Mouse (Mus musculus): ENCODE measurements around the gene Cntn4.

- TF ChIP-seq CTCF (IDR thresholded peaks at IDR 0.05; ENCODE audit: borderline replicate concordance, control insufficient read depth, extremely low read depth, insufficient read depth, low read length, poor library complexity) (no peak), POLR2A (IDR thresholded peaks at IDR 0.05; ENCODE audit: control insufficient read depth, extremely low read depth, insufficient read depth, low read length, poor library complexity) (no peak)
Observed at GRCm38 (mm10) chr6:106335066-106335465, 657.6 kb downstream of the Cntn4 start.

Data from thymus, adult 2 months (tissue).